Mouse (Mus musculus): Measurements from ENCODE around the gene Cap2. TPM values are rescaled to one million over a fixed set of nuclear protein-coding genes. Genes with fewer than 3 reads are reported as not detected.

The Cap2 gene
- polyA plus RNA-seq, 1 experiment from 2014 or later, result 2.0 TPM

Other genes starting within 250 kb of the Cap2 start
- 0.08 TPM in 1 of 2 replicates, not detected in the other for gene Stmnd1, start 228.1 kb upstream of the Cap2 start, polyA plus RNA-seq (2015; fragmentation: Nextera tagmentation; extraction: Ambion mirVana)
- 0.33 and 0.58 TPM in 2 replicates for gene Rbm24, start 83.4 kb upstream of the Cap2 start, polyA plus RNA-seq (2015; fragmentation: Nextera tagmentation; extraction: Ambion mirVana)
- 2.8 and 3.0 TPM in 2 replicates for gene Fam8a1, start 167.7 kb downstream of the Cap2 start, polyA plus RNA-seq (2015; fragmentation: Nextera tagmentation; extraction: Ambion mirVana)
- gene Nup153, start 226.1 kb downstream of the Cap2 start, polyA plus RNA-seq (2015; fragmentation: Nextera tagmentation; extraction: Ambion mirVana), result 16.5 and 17.2 TPM in 2 replicates

Data from liver, embryonic 15.5 days (tissue).